Mouse (Mus musculus) limb, embryonic 14.5 days (tissue): ENCODE data around the gene Tmem273. TPM values are rescaled to one million over a fixed set of nuclear protein-coding genes. Genes with fewer than 3 reads are reported as not detected.

Experiments used
- ATAC-seq: fragments of 200-750 bp; cut with Nextera tagmentation; 2 replicates; pipeline ENCODE4 v1.8.0; 2017; ENCODE audit warnings: low read depth, moderate number of reproducible peaks, moderate TSS enrichment; ENCODE audit not compliant: low FRiP score
- DNase-seq: peaks from one replicate; pipeline ENCODE4 v3.0.0-alpha.2; 2015; ENCODE audit warnings: low spot score
- H3K27ac ChIP-seq: fragments of 300-500 bp; sonication (generic); replicated peaks from 2 replicates; pipeline ENCODE4 v1.5.1; 2014; ENCODE audit warnings: low read depth, mild to moderate bottlenecking, low read length, moderate library complexity, mixed read lengths
- H3K27me3 ChIP-seq: fragments of 300-500 bp; sonication (generic); 2 replicates; pipeline ENCODE4 v1.6.1; 2014; ENCODE audit warnings: low read length, mixed read lengths; ENCODE audit not compliant: control insufficient read depth, insufficient read depth
- H3K36me3 ChIP-seq: fragments of 300-500 bp; sonication (generic); 2 replicates; pipeline ENCODE4 v1.6.1; 2014; ENCODE audit warnings: mild to moderate bottlenecking, low read length, moderate library complexity, mixed read lengths; ENCODE audit not compliant: control insufficient read depth, insufficient read depth
- H3K4me1 ChIP-seq: fragments of 300-500 bp; sonication (generic); 2 replicates; pipeline ENCODE4 v1.6.1; 2014; ENCODE audit warnings: antibody characterized with exemption, low read length, mixed read lengths; ENCODE audit not compliant: control insufficient read depth, insufficient read depth
- H3K4me2 ChIP-seq: fragments of 300-500 bp; sonication (generic); replicated peaks from 2 replicates; pipeline ENCODE4 v1.6.1; 2014; ENCODE audit warnings: low read depth, mild to moderate bottlenecking, low read length, moderate library complexity; ENCODE audit not compliant: severe bottlenecking
- H3K4me3 ChIP-seq: fragments of 300-500 bp; sonication (generic); replicated peaks from 2 replicates; pipeline ENCODE4 v1.5.1; 2014; ENCODE audit warnings: low read length
- H3K9ac ChIP-seq: fragments of 300-500 bp; sonication (generic); 2 replicates; pipeline ENCODE4 v1.6.1; 2014; ENCODE audit warnings: mild to moderate bottlenecking, low read depth, low read length, moderate library complexity; ENCODE audit not compliant: severe bottlenecking
- H3K9me3 ChIP-seq: fragments of 300-500 bp; sonication (generic); 2 replicates; pipeline ENCODE4 v1.6.1; 2016; ENCODE audit warnings: low read length; ENCODE audit not compliant: control insufficient read depth
- POLR2A ChIP-seq: fragments of 200-500 bp; IDR thresholded peaks from 2 replicates; pipeline ENCODE4 v1.8.0; 2012; ENCODE audit warnings: inconsistent platforms, mild to moderate bottlenecking, moderate library complexity, borderline replicate concordance; ENCODE audit not compliant: insufficient read depth, insufficient read length; ENCODE audit errors: extremely low read depth
- WGBS: fragments of 180-500 bp; shearing (Covaris S2); extraction: QIAGEN DNeasy Blood & Tissue Kit; methylation state at CpG from one replicate; pipeline ENCODE4 v1.1.7; 2014; 5-methylcytosine and 5-hydroxymethylcytosine counted together
- polyA plus RNA-seq, 2 experiments: library from polyadenylated mRNA; depleted of rRNA in 1 of 2; stranded (reverse) in 1 of 2; unstranded in 1 of 2; fragments of >200 nt; fragmentation: Nextera tagmentation in 1 of 2; extraction: Ambion mirVana in 1 of 2; gene quantifications; 2 replicates each; pipeline versions ENCODE4 v1.2.1 to v1.2.3; 2012 to 2014

The Tmem273 gene
- polyA plus RNA-seq, 2 experiments: 2.5 to 2.6 TPM

- no peak overlapping the region for H3K4me3 ChIP-seq
- no peaks in the 10 kb centered on the region for H3K9me3 ChIP-seq
- ATAC-seq: no peak
- 62% methylated on average over 8 of the region's 8 CpGs for WGBS
- H3K4me1 ChIP-seq: no peaks in the 10 kb centered on the region
- no peaks in the 10 kb centered on the region for H3K36me3 ChIP-seq
- no peak for TF ChIP-seq POLR2A
- H3K4me2 ChIP-seq: no peak overlapping the region
- DNase-seq: no peak
- no peak overlapping the region for H3K9ac ChIP-seq
- no peaks in the 10 kb centered on the region for H3K27me3 ChIP-seq
- no peak overlapping the region for H3K27ac ChIP-seq
Measured at GRCm38 (mm10) chr14:32796375-32796774, 10.6 kb downstream of the Tmem273 start.

GRCm38 (mm10) chr14:32797803-32798202 is 12.0 kb downstream of the Tmem273 start:
- no peaks in the 10 kb centered on the region for H3K4me1 ChIP-seq
- ATAC-seq (no peak), DNase-seq (no peak)
- no peaks in the 10 kb centered on the region for H3K36me3 ChIP-seq
- no peak overlapping the region for H3K4me3 ChIP-seq
- WGBS: 75% methylated on average over 2 of the region's 2 CpGs
- no peak overlapping the region for H3K27ac ChIP-seq
- no peaks in the 10 kb centered on the region for H3K27me3 ChIP-seq
- no peak for TF ChIP-seq POLR2A
- no peak overlapping the region for H3K4me2 ChIP-seq
- no peaks in the 10 kb centered on the region for H3K9me3 ChIP-seq
- no peak overlapping the region for H3K9ac ChIP-seq

- 83% methylated on average over 4 of the region's 4 CpGs for WGBS
Measured at GRCm38 (mm10) chr14:32798355-32798754, 12.6 kb downstream of the Tmem273 start.

GRCm38 (mm10) chr14:32800048-32800447 is 14.3 kb downstream of the Tmem273 start:
- no peak overlapping the region for H3K9ac ChIP-seq
- 90% methylated on average over 7 of the region's 7 CpGs for WGBS
- no peak overlapping the region for H3K4me2 ChIP-seq
- H3K27me3 ChIP-seq: no peaks in the 10 kb centered on the region
- no peaks in the 10 kb centered on the region for H3K4me1 ChIP-seq
- H3K36me3 ChIP-seq: no peaks in the 10 kb centered on the region
- H3K9me3 ChIP-seq: no peaks in the 10 kb centered on the region
- DNase-seq: no peak
- H3K4me3 ChIP-seq: no peak overlapping the region
- ATAC-seq: no peak
- no peak for TF ChIP-seq POLR2A
- no peak overlapping the region for H3K27ac ChIP-seq

More at GRCm38 (mm10) chr14:32798355-32798754, 12.6 kb downstream of the Tmem273 start:
- H3K27ac ChIP-seq: no peak overlapping the region
- H3K4me2 ChIP-seq: no peak overlapping the region
- H3K36me3 ChIP-seq: no peaks in the 10 kb centered on the region
- H3K4me1 ChIP-seq: no peaks in the 10 kb centered on the region
- H3K4me3 ChIP-seq: no peak overlapping the region
- H3K9ac ChIP-seq: no peak overlapping the region
- H3K9me3 ChIP-seq: no peaks in the 10 kb centered on the region
- H3K27me3 ChIP-seq: no peaks in the 10 kb centered on the region
- no peak for TF ChIP-seq POLR2A
- no peak for DNase-seq
- no peak for ATAC-seq

GRCm38 (mm10) chr14:32801016-32801661 is 15.4 kb downstream of the Tmem273 start:
- Histone ChIP-seq H3K9ac (no peak overlapping the region), H3K9me3 (no peaks in the 10 kb centered on the region), H3K4me1 (no peaks in the 10 kb centered on the region), H3K36me3 (no peaks in the 10 kb centered on the region), H3K27ac (no peak overlapping the region), H3K4me3 (no peak overlapping the region), H3K4me2 (no peak overlapping the region), H3K27me3 (no peaks in the 10 kb centered on the region)
- no peak for ATAC-seq
- WGBS: 63% methylated on average over 11 of the region's 11 CpGs
- TF ChIP-seq POLR2A: no peak
- peak; percentile 26 for DNase-seq
